Mouse (Mus musculus) left cerebral cortex, adult 2 months (tissue): ENCODE measurements around the gene Gm43552. TPM values are rescaled to one million over a fixed set of nuclear protein-coding genes. Genes with fewer than 3 reads are reported as not detected.

Experiments
- DNase-seq, 2 experiments: peaks; one replicate each; pipeline ENCODE4 v3.0.0; 2021 to 2022; ENCODE audit warnings: low spot score in 2 of 2, mixed read lengths in 1 of 2; ENCODE audit errors: extremely low spot score in 1 of 2
- H3K27ac ChIP-seq: fragments of 200-600 bp; 2 replicates; pipeline ENCODE4 v1.8.1; 2022
- H3K4me3 ChIP-seq: fragments of 200-600 bp; 2 replicates; pipeline ENCODE4 v1.8.1; 2022
- CTCF ChIP-seq: fragments of 200-600 bp; IDR thresholded peaks from 2 replicates; pipeline ENCODE4 v1.8.1; 2022; ENCODE audit warnings: antibody characterized with exemption, mild to moderate bottlenecking, moderate library complexity
- intact Hi-C: fragments of 180-260 bp; cut with DNase I; formaldehyde crosslinking; loops from one replicate; pipeline ENCODE4 v1.15.1; 2025
- total RNA-seq, 2 experiments: library from RNA; stranded (reverse); gene quantifications; 2 replicates each; pipeline ENCODE4 v1.2.3; 2021

Gm43552 gene
- total RNA-seq, 2 experiments from 2014 or later, result not detected

DNA sequence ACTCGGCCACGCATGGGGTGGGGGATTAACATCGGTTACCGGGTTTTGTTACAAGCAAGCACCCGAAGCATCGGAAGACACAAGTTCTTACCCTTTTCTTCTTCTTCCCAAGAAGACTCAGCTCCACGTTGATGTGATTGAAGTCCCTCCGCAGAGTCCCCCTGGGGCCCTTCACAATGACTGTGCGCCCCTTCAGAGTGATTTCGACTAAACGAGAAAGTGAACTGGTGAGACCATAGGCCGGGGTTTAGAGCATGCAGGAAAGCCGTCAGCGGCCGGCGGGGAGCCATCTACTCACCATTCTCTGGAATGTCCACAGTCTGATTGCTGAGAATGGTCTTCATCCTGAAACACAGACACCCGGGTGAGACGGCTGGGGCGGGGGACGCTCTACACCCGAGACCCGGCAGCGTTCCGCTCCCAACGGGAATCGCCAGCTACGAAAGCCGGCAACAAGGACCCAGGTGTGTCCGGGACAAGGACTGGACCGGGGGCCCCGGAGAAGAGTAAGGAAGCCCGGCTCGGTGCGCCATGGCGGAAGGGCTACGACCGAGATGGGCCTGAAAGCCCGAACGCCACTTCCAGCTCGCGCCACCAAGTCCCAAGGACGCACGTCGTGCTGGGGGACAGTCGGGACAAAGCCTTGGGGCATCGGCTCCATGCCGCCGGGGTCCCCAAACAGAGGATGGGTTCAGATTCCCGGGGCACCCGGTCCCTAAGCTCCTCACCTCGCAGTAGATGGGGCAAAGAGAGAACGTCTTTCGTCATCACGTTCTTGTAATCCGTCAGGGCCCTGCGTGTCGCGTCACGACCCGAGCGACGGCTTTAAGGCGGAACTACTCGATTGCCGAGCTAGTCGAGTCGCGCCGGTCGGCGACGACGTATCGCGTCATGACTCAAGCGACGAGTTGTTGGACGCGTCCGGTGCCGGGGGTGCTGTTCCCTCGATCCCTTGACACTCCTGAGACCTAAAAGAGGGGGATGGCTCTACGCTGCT lies 101.7 kb downstream of the Gm43552 start, which contains the start of the genes Rpl9 and Lias:
Rpl9 (minus strand) TSS at position 797 of the 997 bp plus-strand sequence.
Lias (plus strand) TSS at position 850 of the 997 bp plus-strand sequence.
- H3K4me3 ChIP-seq, result peak within 1 kb of the TSS; percentile 76
- DNase-seq, result peak; percentile 99
- no peak for TF ChIP-seq CTCF
- H3K27ac ChIP-seq, result peak within 1 kb of the TSS; percentile 98
- intact Hi-C loops, result loop anchor here (1.0 kb wide), 1 partner anchor 56 kb away; the partner anchor contains the start of gene Rfc1

DNA sequence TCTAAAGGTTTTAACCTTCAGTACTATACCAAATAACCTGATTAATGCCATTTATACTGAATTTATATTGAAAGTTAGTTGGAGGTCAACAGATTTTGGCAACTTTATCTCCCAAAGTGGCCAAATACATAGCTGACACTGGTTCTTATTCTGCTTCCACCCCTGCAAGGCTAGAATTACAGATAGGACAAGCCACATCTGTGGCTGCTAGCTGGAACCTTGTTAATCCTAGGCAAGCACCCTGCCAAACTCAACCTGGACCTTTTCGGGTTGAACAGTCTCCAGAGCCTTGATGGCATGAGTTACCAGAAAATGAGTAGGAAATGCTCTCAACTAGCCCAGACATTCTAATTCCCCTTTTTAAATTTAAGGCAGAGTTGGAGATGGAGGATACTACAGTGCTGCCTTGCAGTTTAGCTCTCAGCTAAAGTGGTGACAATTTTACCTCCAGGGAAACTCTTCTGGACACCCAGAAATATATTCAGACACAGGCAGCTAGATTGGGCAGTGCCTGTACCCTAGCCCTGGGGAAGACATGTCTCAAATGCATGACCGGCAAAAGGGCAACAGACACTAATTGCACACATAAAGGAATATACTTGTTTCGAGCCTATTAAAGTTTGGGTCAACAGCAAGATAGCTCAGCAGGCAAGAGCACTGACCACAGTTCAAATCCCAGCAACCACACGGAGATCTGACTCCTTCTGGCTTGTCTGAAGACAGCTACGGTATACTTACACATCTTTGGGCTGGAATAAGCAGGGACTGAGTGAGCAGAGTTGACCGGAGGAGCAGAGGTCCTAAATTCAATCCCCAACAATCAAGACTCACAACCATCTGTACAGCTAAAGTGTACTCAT lies 105.4 kb downstream of the Gm43552 start:
- no peak for TF ChIP-seq CTCF
- DNase-seq, result no peak
- intact Hi-C loops, result no loop called here
- Histone ChIP-seq H3K4me3 (no peak overlapping the region), H3K27ac (no peak overlapping the region)

DNA sequence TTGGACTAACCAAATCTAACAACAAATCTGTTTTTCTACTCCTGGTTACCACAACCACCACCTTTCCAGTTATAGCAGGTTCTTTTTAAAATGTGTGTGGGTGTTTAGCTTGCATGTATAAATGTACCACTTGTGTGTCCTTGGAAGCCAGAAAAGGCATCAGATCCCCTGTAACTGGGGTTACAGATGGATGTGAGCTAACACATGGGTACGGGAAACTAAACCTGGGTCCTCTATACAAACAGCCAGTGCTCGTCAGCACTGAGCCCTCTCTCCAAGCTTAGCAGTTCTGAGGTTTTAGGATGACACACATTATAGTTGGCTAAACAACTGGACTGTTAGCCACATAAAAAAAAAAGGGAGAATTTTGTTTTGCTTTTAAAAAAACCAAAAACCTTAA lies 106.9 kb downstream of the Gm43552 start:
- Histone ChIP-seq H3K4me3 (no peak overlapping the region), H3K27ac (no peak overlapping the region)
- no peak for DNase-seq
- TF ChIP-seq CTCF, result no peak
- intact Hi-C loops, result no loop called here

Other genes with a start within 250 kb of the Gm43552 start
- gene Rfc1, start 157.2 kb downstream of the Gm43552 start, total RNA-seq, result 10 to 100 TPM; 27.7 to 28.0 TPM
- under 1 TPM; 0.33 to 0.54 TPM for gene Klb, start 144.5 kb downstream of the Gm43552 start, total RNA-seq
- gene Rpl9, start 101.4 kb downstream of the Gm43552 start, total RNA-seq, result 100 to 1,000 TPM; 699 to 738 TPM
- 10 to 100 TPM; 29.0 to 36.9 TPM for gene Lias, start 101.3 kb downstream of the Gm43552 start, total RNA-seq
- gene Ugdh, start 56.9 kb downstream of the Gm43552 start, total RNA-seq, result 10 to 100 TPM; 25.2 to 30.1 TPM
- gene Smim14, start 44.4 kb upstream of the Gm43552 start, total RNA-seq, result 100 to 1,000 TPM; 156 to 163 TPM
- gene Ube2k, start 44.4 kb upstream of the Gm43552 start, total RNA-seq, result 100 to 1,000 TPM; 117 to 124 TPM
- 10 to 100 TPM; 77.8 to 79.1 TPM for gene Pds5a, start 205.4 kb upstream of the Gm43552 start, total RNA-seq